Mouse (Mus musculus) CH12.LX (cell line): ENCODE data around the gene Fam110a. TPM values are rescaled to one million over a fixed set of nuclear protein-coding genes. Genes with fewer than 3 reads are reported as not detected.

Source experiments
- DNase-seq: peaks from one replicate; pipeline ENCODE4 v3.0.0-alpha.2; 2013; ENCODE audit errors: extremely low read depth
- H3K27ac ChIP-seq: 2 replicates; pipeline ENCODE4 v1.5.1; 2012; ENCODE audit warnings: low read depth, mild to moderate bottlenecking, control low read depth, moderate library complexity; ENCODE audit not compliant: insufficient read depth
- H3K27me3 ChIP-seq: replicated peaks from 2 replicates; pipeline ENCODE3; 2012; ENCODE audit warnings: inconsistent platforms
- H3K36me3 ChIP-seq, 2 experiments: replicated peaks in 1 of 2; 2 replicates each; pipeline versions ENCODE3 to v1.6.1; 2012; ENCODE audit warnings: inconsistent platforms in 1 of 2, low read length in 1 of 2, mild to moderate bottlenecking in 1 of 2, mixed read lengths in 1 of 2, moderate library complexity in 1 of 2; ENCODE audit not compliant: control insufficient read depth in 1 of 2, insufficient read depth in 1 of 2
- H3K4me1 ChIP-seq, 2 experiments: 2 replicates each; pipeline ENCODE4 v1.6.1; 2012; ENCODE audit warnings: inconsistent platforms in 1 of 2, moderate library complexity in 1 of 2; ENCODE audit not compliant: insufficient read depth in 2 of 2, control insufficient read depth in 1 of 2
- H3K4me2 ChIP-seq: 2 replicates; pipeline ENCODE4 v1.6.1; 2012; ENCODE audit warnings: low read depth, mild to moderate bottlenecking, control low read depth; ENCODE audit not compliant: poor library complexity, insufficient read depth, severe bottlenecking
- H3K4me3 ChIP-seq, 3 experiments: fragments of 150-350 bp in 1 of 3; sonication (generic) in 1 of 3; replicated peaks in 1 of 3; 2 replicates each; pipeline versions ENCODE3 to v1.5.1; 2011 to 2012; ENCODE audit warnings: low read depth in 2 of 3, low read length in 2 of 3, mild to moderate bottlenecking in 2 of 3, moderate library complexity in 2 of 3, control low read depth in 1 of 3, improper control_type of control experiment in 1 of 3, inconsistent platforms in 1 of 3, mixed read lengths in 1 of 3; ENCODE audit not compliant: poor library complexity in 1 of 3
- H3K79me2 ChIP-seq: replicated peaks from 2 replicates; pipeline ENCODE4 v1.6.1; 2012; ENCODE audit warnings: mild to moderate bottlenecking, moderate library complexity; ENCODE audit not compliant: control insufficient read depth, poor library complexity, insufficient read depth, severe bottlenecking; ENCODE audit errors: extremely low read depth
- H3K9ac ChIP-seq: 2 replicates; pipeline ENCODE4 v1.6.1; 2012; ENCODE audit warnings: low read depth, mild to moderate bottlenecking, control low read depth, moderate library complexity; ENCODE audit not compliant: insufficient read depth
- H3K9me3 ChIP-seq: replicated peaks from 2 replicates; pipeline ENCODE3; 2012; ENCODE audit warnings: low read length, inconsistent platforms, mixed read lengths
- CHD1 ChIP-seq: IDR thresholded peaks from 2 replicates; pipeline ENCODE4 v1.6.1; 2012; ENCODE audit warnings: low read depth, low read length, improper control_type of control experiment, inconsistent platforms
- CHD2 ChIP-seq: IDR thresholded peaks from 2 replicates; pipeline ENCODE4 v1.6.1; 2011; ENCODE audit warnings: low read length, improper control_type of control experiment
- CTCF ChIP-seq, 2 experiments: IDR thresholded peaks in 1 of 2; conservative IDR thresholded peaks in 1 of 2; 2 replicates each; pipeline ENCODE4 v1.5.1; 2011 to 2012; ENCODE audit warnings: low read depth in 2 of 2, low read length in 2 of 2, improper control_type of control experiment in 1 of 2, inconsistent platforms in 1 of 2, mild to moderate bottlenecking in 1 of 2, moderate library complexity in 1 of 2
- ETS1 ChIP-seq: conservative IDR thresholded peaks from 2 replicates; pipeline ENCODE4 v1.6.1; 2012; ENCODE audit warnings: low read depth, mild to moderate bottlenecking, inconsistent platforms, low read length, improper control_type of control experiment, moderate library complexity
- GABPA ChIP-seq: IDR thresholded peaks from 2 replicates; pipeline ENCODE4 v1.6.1; 2012; ENCODE audit warnings: low read depth, low read length, improper control_type of control experiment, inconsistent platforms; ENCODE audit not compliant: insufficient replicate concordance
- HCFC1 ChIP-seq: IDR thresholded peaks from 2 replicates; pipeline ENCODE4 v1.6.1; 2012; ENCODE audit warnings: low read depth, mild to moderate bottlenecking, inconsistent platforms, low read length, improper control_type of control experiment
- JUND ChIP-seq: conservative IDR thresholded peaks from 2 replicates; pipeline ENCODE4 v1.6.1; 2011; ENCODE audit warnings: low read depth, low read length, improper control_type of control experiment
- MAX ChIP-seq: IDR thresholded peaks from 2 replicates; pipeline ENCODE4 v1.6.1; 2011; ENCODE audit warnings: low read length, improper control_type of control experiment
- MXI1 ChIP-seq: IDR thresholded peaks from 2 replicates; pipeline ENCODE4 v1.6.1; 2011; ENCODE audit warnings: mild to moderate bottlenecking, low read depth, low read length, improper control_type of control experiment
- MYC ChIP-seq: IDR thresholded peaks from 2 replicates; pipeline ENCODE4 v1.6.1; 2011; ENCODE audit warnings: low read depth, mild to moderate bottlenecking, improper control_type of control experiment, low read length
- NELFE ChIP-seq: IDR thresholded peaks from 2 replicates; pipeline ENCODE4 v1.6.1; 2011; ENCODE audit warnings: low read depth, low read length, improper control_type of control experiment
- POLR2A ChIP-seq: IDR thresholded peaks from 2 replicates; pipeline ENCODE4 v1.6.1; 2011; ENCODE audit warnings: low read depth, mild to moderate bottlenecking, improper control_type of control experiment, low read length
- POLR2AphosphoS2 ChIP-seq: IDR thresholded peaks from 2 replicates; pipeline ENCODE4 v1.6.1; 2011; ENCODE audit warnings: low read depth, low read length, improper control_type of control experiment
- RAD21 ChIP-seq: IDR thresholded peaks from 2 replicates; pipeline ENCODE4 v1.6.1; 2011; ENCODE audit warnings: low read depth, mild to moderate bottlenecking, low read length, improper control_type of control experiment, moderate library complexity
- SMC3 ChIP-seq: IDR thresholded peaks from 2 replicates; pipeline ENCODE4 v1.6.1; 2011; ENCODE audit warnings: low read depth, low read length, improper control_type of control experiment
- TBP ChIP-seq: conservative IDR thresholded peaks from 2 replicates; pipeline ENCODE4 v1.6.1; 2011; ENCODE audit warnings: low read depth, low read length, improper control_type of control experiment
- UBTF ChIP-seq: IDR thresholded peaks from 2 replicates; pipeline ENCODE4 v1.6.1; 2012; ENCODE audit warnings: low read depth, mild to moderate bottlenecking, inconsistent platforms, low read length, improper control_type of control experiment, moderate library complexity
- USF1 ChIP-seq: IDR thresholded peaks from 2 replicates; pipeline ENCODE4 v1.6.1; 2014; ENCODE audit warnings: low read depth, mild to moderate bottlenecking, inconsistent platforms, low read length, improper control_type of control experiment
- ZMIZ1 ChIP-seq: IDR thresholded peaks from 2 replicates; pipeline ENCODE4 v1.6.1; 2012; ENCODE audit warnings: low read depth, mild to moderate bottlenecking, inconsistent platforms, low read length, improper control_type of control experiment
- ZNF384 ChIP-seq: IDR thresholded peaks from 2 replicates; pipeline ENCODE4 v1.6.1; 2012; ENCODE audit warnings: low read depth, low read length, improper control_type of control experiment, inconsistent platforms
- dilution Hi-C: fragments of 300-500 bp; cut with MboI; formaldehyde crosslinking; loops from 2 replicates; pipeline ENCODE4 v1.14.3; 2020; ENCODE audit warnings: low sequenced_read_pairs; ENCODE audit not compliant: extremely low pct_unique_long_range_greater_than_20kb, extremely low pct_ligation_motif_present
- in situ Hi-C: fragments of 300-500 bp; cut with MboI; formaldehyde crosslinking; loops from 3 replicates; pipeline ENCODE4 v1.14.3; 2019; ENCODE audit warnings: low sequenced_read_pairs, low pct_ligation_motif_present, low pct_unique_long_range_greater_than_20kb, mixed read lengths
- polyA plus RNA-seq: library from polyadenylated mRNA; unstranded; fragments of >175 nt; gene quantifications from 2 replicates; pipeline ENCODE4 v1.2.1, GENCODE M21; 2012; ENCODE audit warnings: low read depth; ENCODE audit not compliant: insufficient read length
- total RNA-seq, 2 experiments: library from RNA; depleted of rRNA; stranded (reverse); fragments of 300-350 nt in 1 of 2; fragments of >200 nt in 1 of 2; gene quantifications; 2 replicates each; pipeline ENCODE4 v1.2.3; 2012 to 2014

The Fam110a gene
- total and polyA plus RNA-seq, 3 experiments, result 3.7 to 9.8 (median 6.3) TPM

DNA sequence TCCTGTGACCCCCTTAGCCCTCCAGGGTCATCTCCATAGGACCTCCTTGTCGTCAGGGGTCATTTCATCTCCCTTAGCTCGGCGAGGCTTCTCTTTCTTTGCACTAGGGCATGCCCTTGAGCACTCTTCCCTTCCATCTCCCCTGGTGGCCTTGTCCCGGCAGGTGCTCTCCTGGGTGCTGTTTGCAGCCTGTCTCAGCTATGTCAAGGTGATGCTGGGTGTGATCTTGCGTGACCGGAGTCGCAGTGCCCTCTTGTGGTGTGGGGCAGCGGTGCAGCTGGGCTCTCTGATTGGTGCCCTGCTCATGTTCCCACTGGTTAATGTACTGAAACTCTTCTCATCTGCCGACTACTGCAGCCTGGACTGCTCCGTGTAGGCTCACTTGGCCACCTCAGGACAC is 27.8 kb upstream of the Fam110a start:
- dilution Hi-C loops, result no loop called here
- TF ChIP-seq GABPA (no peak), USF1 (no peak), NELFE (no peak), RAD21 (peak; percentile 69), POLR2A (no peak), CTCF (conservative IDR thresholded peaks at IDR 0.05 in 1 of 2, IDR thresholded peaks at IDR 0.05 in 1 of 2; ENCODE audit: low read depth in 2 of 2, low read length in 2 of 2) (peak; percentile 22 to 78; a peak in 2 of 4 replicates), HCFC1 (no peak), UBTF (no peak), SMC3 (peak; percentile 75), POLR2AphosphoS2 (no peak)
- DNase-seq, result no peak

DNA sequence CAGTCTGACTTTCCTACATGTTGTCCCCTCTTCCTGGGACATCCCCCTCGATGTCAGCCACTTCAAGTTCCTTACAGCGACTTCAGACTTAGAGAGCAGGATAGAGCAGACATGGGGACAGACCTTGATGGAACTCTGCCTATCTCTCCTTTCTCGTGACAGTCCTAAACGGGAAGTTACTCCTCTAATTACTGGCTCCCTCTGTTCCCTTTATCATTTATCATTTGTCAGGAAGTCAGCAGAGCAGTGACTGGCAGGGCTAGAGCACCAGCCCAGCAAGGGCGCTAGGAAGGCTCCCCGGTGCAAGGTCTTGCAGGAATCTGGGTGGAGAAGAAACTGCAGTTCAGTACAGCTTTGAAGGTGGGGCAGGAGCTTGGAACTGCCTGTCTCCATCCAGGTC is 22.5 kb upstream of the Fam110a start:
- H3K27me3 ChIP-seq, result peaks cover 93% of the 10 kb centered on the region
- H3K9ac ChIP-seq, result no peak overlapping the region
- DNase-seq, result no peak
- H3K4me2 ChIP-seq, result no peak overlapping the region
- dilution Hi-C loops, result no loop called here
- in situ Hi-C loops, result loop anchor here (10.0 kb wide), 1 partner anchor 128 kb away; no protein-coding TSS in a partner anchor
- H3K4me1 ChIP-seq, result peaks cover 0 to 9% of the 10 kb centered on the region in 2 experiments; a peak in 2 of 4 replicates
- H3K9me3 ChIP-seq, result no peaks in the 10 kb centered on the region
- no peak overlapping the region for H3K4me3 ChIP-seq
- H3K79me2 ChIP-seq, result no peaks in the 10 kb centered on the region
- H3K36me3 ChIP-seq, result no peaks in the 10 kb centered on the region
- TF ChIP-seq POLR2AphosphoS2 (no peak), MXI1 (no peak), SMC3 (no peak)
- no peak overlapping the region for H3K27ac ChIP-seq

More for the DNA sequence above, 27.8 kb upstream of the Fam110a start:
- H3K79me2 ChIP-seq, result no peaks in the 10 kb centered on the region
- peaks cover 82% of the 10 kb centered on the region for H3K27me3 ChIP-seq
- H3K4me2 ChIP-seq, result no peak overlapping the region
- in situ Hi-C loops, result loop anchor here (10.0 kb wide), 1 partner anchor 133 kb away; no protein-coding TSS in a partner anchor
- no peak overlapping the region for H3K9ac ChIP-seq
- no peaks in the 10 kb centered on the region for H3K36me3 ChIP-seq
- H3K4me3 ChIP-seq, result no peak overlapping the region
- H3K9me3 ChIP-seq, result no peaks in the 10 kb centered on the region
- no peak overlapping the region for H3K27ac ChIP-seq
- peaks cover 4% of the 10 kb centered on the region in 2 experiments; a peak in 1 of 4 replicates for H3K4me1 ChIP-seq

DNA sequence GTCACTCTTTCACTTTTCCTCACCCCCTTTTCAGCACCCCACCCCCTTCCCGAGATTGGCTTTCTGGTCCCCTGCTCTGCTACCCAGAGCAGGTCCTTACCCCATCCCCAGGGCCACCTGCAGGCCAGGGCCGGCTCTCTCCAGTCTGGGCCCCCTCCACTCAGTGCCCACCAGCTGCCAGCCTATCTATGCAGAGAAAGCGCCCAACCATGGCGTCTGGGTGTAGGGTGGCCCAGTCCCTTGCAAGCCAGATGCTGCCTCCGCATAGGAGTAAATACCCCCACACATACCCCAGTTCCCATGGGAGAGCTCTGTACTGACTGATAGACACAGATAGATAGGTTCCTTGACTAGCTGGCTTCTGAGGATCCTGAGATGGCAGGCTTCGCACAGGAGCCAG is 20.7 kb upstream of the Fam110a start:
- Histone ChIP-seq H3K9me3 (no peaks in the 10 kb centered on the region), H3K36me3 (no peaks in the 10 kb centered on the region), H3K4me2 (no peak overlapping the region), H3K27me3 (peaks cover 87% of the 10 kb centered on the region), H3K79me2 (no peaks in the 10 kb centered on the region), H3K4me3 (no peak overlapping the region), H3K9ac (no peak overlapping the region), H3K4me1 (peaks cover 0 to 15% of the 10 kb centered on the region in 2 experiments; a peak in 2 of 4 replicates), H3K27ac (no peak overlapping the region)
- TF ChIP-seq POLR2AphosphoS2 (no peak), MAX (no peak), ETS1 (no peak), JUND (no peak), SMC3 (no peak), MYC (no peak), TBP (no peak), CHD2 (no peak), ZNF384 (no peak), USF1 (no peak), ZMIZ1 (no peak), CHD1 (no peak)
- dilution Hi-C loops (no loop called here), in situ Hi-C loops (loop anchor here (10.0 kb wide), 1 partner anchor 126 kb away; no protein-coding TSS in a partner anchor)
- no peak for DNase-seq
